Mouse (Mus musculus) retina, postnatal 7 days (tissue): ENCODE data around the gene Gm45785.

Experiments used
- DNase-seq: peaks from one replicate; pipeline ENCODE4 v3.0.0-alpha.2; 2012; ENCODE audit warnings: low read depth, low spot score

The Gm45785 gene

GRCm38 (mm10) chr7:140857550-140858505, 1.7 kb upstream of the Gm45785 start, which contains the start of gene Bet1l:
Gene Bet1l, minus strand, starts transcription at chr7:140857577.
- DNase-seq = no peak

DNA sequence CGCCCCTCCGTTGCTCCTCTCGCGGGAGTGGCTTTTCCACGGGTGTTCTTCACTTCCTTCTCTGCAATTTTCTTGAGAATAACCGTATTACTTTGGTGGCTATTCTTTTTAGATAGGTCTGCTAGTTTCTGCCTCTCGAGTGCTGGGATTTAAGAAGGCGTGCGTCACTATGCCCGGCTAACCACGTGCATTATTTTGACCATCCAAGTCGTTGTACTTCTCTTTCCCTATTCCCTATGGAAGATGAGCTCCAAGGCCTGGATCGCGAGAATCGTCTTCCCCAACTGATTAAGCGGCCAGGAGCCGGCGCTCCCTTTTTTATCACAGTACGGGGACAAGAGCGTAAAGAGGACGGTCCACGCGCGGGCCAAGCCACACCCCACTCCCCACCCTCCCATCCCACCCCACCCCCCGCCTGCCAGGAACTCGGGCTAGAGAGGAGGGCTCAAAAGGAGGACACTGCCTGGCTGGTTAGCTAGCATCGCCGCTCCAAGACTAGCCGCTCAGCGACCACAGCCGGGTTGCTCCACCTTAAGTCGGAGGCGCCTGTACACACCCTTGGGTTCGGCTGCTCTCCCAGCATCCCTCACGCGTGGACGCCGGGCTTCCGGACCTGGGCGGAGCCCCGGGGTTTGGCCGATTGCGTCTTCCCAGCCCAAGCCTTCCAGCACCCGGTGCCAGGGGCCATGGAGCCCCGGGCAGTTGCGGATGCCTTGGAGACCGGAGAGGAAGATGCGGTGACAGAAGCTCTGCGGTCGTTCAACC, 836 bp upstream of the Gm45785 start, which contains the start of gene Ric8a:
TSS of gene Ric8a (plus strand) at position 173 of the 765 bp plus-strand sequence.
- peak; percentile 56 for DNase-seq

DNA sequence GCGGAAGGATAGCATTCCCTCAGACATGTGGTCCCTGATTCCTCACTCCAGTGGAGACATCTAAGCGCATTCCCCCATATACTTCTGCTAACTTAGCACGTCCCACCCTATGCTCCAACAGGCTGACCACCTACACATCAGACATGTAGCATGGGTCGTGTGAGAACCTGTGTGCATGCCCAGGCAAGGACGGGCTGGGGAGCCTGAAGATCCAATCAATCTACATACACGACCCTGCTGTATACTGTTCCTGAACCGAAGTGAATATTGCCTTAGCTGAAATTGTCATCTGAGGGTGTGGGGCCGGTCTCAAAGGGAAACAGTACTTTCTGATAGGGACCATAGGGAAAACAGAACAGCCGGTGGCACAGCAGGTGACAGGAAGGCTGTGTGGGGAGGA, 950 bp downstream of the Gm45785 start:
- DNase-seq = no peak

DNA sequence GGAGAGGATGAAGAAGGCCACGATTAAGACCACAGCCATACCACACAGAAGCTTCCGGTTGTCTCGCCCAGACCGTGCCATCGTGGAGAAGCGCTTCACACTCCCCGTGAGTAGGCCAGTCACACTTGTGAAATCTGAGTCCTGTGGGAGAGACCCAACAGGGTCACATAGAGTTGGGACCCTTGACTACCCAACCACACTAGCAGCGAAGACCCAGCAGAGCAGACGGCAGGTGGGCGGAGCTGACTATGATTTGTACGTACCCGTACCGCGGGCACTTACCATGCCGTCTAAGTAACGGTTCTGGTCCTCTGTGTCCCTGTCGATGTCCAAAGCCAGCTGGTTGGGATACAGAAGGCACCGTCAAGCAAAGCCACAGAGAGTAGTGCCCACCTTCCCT, 1.6 kb downstream of the Gm45785 start:
- no peak for DNase-seq

DNA sequence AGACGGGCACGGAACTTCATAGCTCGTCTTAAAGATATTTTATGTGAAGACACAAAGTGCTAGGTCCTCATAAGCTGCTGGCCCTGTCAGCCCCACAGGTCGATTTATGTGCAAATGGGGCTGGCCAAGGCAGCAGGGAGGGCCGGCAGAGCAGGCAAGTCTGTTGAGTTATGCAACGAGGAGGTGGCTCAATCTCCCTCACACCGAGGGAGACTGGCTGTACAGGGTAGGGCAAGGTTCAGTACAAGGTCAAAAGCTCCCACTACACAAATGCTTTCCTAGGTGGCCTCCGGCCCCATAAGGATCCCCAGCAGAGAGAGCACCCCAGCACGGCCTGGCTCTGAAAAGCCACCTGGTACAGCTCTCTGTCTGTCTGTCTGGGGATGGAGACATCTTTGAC, 2.7 kb downstream of the Gm45785 start:
- DNase-seq = no peak

DNA sequence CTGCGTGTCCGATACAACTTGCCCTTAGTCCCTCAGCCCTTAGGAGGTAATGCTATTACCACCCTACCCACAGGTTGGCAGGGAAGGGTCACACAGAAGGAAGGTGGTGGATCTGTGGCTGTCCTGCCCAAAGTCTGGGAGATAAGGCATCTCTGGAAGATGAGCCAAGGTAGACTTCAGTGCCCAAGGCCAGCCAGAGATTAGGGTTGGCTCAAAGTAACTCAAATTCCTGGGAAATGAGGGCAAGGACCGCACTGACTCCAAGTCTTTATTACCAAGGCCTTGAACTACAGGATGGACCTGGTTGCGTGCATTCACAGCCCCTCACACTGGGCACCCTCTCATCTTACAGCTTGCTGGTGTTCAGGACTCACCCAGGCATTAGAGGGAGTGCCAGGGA, 4.2 kb downstream of the Gm45785 start:
- DNase-seq = no peak

DNA sequence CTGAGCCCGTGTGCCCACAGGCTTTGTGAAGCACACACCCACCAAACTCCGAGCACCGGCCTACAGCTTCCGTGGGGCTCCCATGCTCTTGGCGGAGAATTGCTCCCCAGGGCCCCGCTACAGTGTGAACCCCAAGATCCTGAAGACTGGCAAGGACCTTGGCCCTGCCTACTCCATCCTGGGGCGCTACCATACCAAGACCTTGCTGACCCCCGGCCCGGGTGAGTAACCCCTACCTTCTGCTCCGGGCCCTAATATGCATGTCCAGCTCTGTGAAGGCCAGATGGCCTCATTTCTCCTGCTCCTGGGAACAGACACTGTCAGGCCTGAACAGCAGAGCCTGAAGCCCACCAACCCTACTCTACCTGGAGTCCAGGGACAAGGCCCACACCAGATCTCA, 7.5 kb downstream of the Gm45785 start:
- DNase-seq = no peak

GRCm38 (mm10) chr7:140847755-140848580, 8.2 kb downstream of the Gm45785 start, which contains the start of gene Odf3:
Gene Odf3, plus strand, starts transcription at chr7:140847805.
- no peak for DNase-seq

DNA sequence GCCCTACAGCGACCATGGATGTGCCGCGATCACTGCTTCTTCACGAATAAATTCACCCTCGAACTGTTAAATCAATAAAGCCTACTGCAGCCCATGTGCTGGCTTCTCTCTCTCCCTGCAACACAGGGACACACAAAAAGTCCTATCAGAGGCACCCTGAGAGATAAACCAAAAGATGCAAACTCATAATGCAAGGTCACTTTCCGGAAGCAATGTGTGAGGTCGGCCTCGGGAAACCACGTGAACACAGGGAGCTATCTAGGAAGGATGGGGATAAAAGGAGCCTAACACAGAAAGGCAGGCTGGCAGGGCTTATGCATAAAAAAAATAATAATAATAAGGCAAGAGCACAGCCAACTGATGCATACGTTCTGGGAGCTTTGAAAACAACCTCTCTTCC, 9.5 kb downstream of the Gm45785 start:
- no peak for DNase-seq

DNA sequence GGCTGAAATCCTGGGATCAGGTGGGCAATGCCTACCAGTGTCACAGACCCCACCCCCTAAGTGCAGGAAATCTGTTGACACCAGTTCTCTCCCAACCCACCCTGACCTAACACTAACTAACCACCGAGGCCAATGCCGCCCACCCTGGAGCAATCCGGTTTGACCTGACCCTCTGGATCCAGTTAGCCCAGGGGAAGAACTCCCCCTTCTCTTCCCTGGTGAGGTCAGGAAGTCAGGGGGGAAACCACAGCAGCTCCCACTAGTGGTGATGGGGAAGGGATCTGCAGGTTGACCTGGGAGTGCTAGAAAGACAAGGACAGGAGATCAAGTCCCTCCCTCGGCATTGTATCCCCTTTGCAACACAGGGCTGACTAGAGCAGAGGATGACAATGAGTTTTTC, 10.4 kb downstream of the Gm45785 start:
- DNase-seq = no peak

DNA sequence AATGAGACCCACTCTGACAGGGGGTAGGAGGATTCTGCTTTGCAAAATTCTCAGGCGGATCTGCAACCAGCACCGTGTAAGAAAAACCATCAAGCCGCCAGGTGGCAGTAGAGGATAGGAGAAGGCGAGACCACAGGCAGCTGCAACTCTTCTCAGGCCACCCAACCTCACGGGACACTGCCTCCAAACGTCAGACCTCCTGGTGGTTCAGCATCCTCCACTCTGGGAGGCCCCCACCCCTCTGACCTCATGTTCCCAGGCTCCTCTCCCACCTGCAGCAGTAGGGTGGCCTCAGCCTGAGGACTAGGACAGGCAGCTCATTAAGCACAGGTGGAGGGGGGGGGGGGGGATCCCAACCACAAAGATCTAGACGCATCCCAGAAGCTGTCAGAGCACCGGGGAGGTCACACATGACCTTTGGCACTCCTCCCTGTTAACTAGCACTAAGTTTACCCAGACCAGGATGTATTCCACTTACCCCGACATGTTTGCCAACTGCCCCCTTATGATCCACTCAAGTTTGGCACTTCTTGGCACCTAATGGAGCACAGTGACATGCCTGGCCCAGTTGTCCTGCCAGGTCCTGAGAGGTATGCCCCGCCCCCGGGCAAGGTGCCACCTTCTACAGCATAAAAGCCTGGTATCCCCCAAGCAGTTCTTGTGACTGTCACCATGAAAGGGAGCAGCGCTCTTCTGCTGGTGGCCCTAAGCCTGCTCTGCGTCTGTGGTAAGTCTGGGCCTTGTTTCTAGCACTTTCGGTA, 11.0 kb downstream of the Gm45785 start, which contains the start of gene Scgb1c1:
TSS of gene Scgb1c1 (plus strand) at position 643 of the 761 bp plus-strand sequence.
- DNase-seq = peak; percentile 82

DNA sequence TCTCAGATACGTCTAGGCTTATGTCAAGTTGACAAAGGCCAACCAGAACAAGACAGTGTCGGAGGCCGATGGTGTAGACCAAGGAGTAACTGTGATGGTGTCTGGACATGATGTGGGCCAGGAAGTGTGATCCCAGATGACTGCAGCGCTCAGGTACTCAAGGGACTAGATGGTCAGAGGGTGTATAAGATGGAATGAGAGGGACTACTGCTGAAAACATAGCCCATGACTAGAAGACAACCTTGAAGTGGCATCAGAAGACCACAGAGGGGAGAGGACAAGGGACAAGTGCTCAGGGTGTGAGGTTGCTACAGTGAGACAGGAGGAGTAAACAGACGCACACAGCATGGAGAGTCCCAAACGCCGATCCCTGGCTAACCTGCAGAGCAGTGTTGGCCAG, 12.3 kb downstream of the Gm45785 start:
- no peak for DNase-seq

DNA sequence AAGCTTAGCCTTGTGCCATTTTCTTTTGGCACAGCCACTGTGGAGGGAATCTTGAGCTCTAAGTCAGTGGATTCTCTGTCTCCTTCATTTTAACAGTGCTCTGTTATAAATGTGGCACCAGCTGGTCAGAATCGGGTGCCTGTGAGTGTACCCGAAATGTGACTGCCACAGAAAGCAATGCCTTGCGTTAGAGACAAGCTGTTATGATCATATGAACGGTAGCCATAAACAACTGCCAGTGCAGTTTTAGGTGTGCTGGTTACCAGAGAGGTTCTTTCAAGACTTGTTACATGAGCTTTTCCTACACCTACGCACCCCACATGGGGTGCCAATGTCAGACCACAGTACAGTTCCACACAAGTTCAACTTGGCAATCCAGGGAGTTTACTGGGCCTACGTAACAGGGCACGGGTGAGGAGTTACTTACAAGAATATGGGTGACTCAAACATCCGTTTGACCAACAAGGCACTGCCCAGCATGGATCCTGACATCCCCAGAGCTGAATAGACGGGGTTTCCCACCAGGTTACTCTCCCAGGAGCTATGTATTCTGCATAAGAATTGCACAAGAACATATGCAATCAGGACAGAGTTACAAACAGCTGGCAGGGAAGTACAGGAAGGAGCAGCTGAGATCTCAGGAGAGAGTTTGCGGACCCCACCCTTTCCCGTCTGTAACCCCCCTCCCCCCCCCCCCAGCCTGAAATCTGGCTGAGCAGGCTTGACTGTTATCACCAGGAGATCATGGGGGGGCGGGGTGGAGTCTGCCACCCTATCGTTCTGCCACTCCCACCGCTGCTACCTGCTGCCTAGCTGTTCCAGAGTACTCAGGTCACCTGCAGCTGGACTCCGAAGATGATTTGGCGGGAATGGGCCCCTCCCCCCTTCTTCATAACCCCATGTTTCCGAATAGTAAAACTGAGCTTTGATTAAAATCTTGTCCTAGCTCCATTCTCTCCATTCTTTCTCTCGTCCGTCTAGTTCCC, 15.1 kb downstream of the Gm45785 start:
- no peak for DNase-seq

DNA sequence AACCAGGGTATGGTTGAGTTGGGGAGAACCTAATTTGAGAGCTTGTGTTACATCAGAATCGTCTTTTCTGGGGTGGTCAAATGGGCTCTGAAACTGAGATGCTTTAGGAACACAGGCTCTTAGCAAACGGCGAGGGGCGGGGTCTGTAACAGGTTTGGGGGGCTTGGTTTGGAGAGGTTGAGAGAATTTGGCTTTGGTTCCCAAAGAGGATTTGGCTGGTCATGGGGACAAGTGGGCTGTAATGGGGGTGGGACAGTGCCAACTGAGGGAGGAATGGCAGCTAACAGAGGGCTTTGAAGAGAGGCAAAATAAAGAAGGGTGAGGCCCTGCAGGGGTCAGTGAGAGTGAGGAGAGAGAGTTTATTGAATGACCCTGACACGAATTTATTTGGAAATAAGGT, 16.6 kb downstream of the Gm45785 start:
- no peak for DNase-seq

- no peak for DNase-seq
Observed at GRCm38 (mm10) chr7:140836243-140837115, 19.7 kb downstream of the Gm45785 start.

DNA sequence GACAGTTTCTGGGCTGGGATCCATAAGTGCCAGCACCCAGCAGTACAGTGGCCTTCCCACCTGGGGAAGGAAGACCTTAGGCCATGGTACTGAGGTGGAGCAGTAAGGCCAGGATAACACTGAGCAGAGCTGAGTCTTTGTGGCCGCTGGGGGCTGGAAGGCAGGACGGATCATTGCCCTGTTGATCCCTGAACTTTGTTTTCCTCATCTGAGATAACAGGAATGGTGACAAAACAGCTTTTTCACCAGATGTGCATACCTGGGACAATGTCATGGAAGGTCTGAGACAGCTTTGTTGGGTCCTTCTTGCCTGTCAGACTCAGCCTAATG, 20.4 kb downstream of the Gm45785 start:
- DNase-seq = no peak

- no peak for DNase-seq
Observed at GRCm38 (mm10) chr7:140834968-140835757, 21.0 kb downstream of the Gm45785 start, which contains the start of gene Urah. Gene Urah, plus strand, starts transcription at chr7:140835018.

GRCm38 (mm10) chr7:140833341-140833740, 22.8 kb downstream of the Gm45785 start:
- no peak for DNase-seq
